Mouse (Mus musculus) lung, embryonic 16.5 days (tissue): Measurements from ENCODE around the gene Agt. TPM values are rescaled to one million over a fixed set of nuclear protein-coding genes. Genes with fewer than 3 reads are reported as not detected.
A peak's percentile ranks its signal among the peaks of the same experiment; 100 is the strongest.

ENCODE experiments used
- ATAC-seq: fragments of 200-750 bp; cut with Nextera tagmentation; 2 replicates; pipeline ENCODE4 v1.8.0; 2017; ENCODE audit warnings: low read depth, mild to moderate bottlenecking, moderate library complexity
- H3K27ac ChIP-seq: fragments of 300-500 bp; sonication (generic); 2 replicates; pipeline ENCODE4 v1.5.1; 2014; ENCODE audit warnings: mild to moderate bottlenecking, control low read depth, low read length
- H3K27me3 ChIP-seq: fragments of 300-500 bp; sonication (generic); 2 replicates; pipeline ENCODE4 v1.6.1; 2014; ENCODE audit warnings: low read depth, low read length, mixed read lengths; ENCODE audit not compliant: control insufficient read depth, insufficient read depth
- H3K36me3 ChIP-seq: fragments of 300-500 bp; sonication (generic); 2 replicates; pipeline ENCODE4 v1.6.1; 2014; ENCODE audit warnings: low read length; ENCODE audit not compliant: control insufficient read depth, insufficient read depth
- H3K4me1 ChIP-seq: fragments of 300-500 bp; sonication (generic); replicated peaks from 2 replicates; pipeline ENCODE4 v1.6.1; 2014; ENCODE audit warnings: low read length, mixed read lengths; ENCODE audit not compliant: control insufficient read depth, insufficient read depth
- H3K4me2 ChIP-seq: fragments of 300-500 bp; sonication (generic); 2 replicates; pipeline ENCODE4 v1.6.1; 2014; ENCODE audit warnings: low read depth, low read length, control low read depth
- H3K4me3 ChIP-seq: fragments of 300-500 bp; sonication (generic); 2 replicates; pipeline ENCODE4 v1.5.1; 2014; ENCODE audit warnings: mild to moderate bottlenecking, low read length, control low read depth
- H3K9ac ChIP-seq: fragments of 300-500 bp; sonication (generic); 2 replicates; pipeline ENCODE4 v1.6.1; 2014; ENCODE audit warnings: low read length, control low read depth
- H3K9me3 ChIP-seq: fragments of 300-500 bp; sonication (generic); 2 replicates; pipeline ENCODE4 v1.6.1; 2016; ENCODE audit warnings: low read length; ENCODE audit not compliant: control insufficient read depth
- WGBS: fragments of 180-500 bp; shearing (Covaris S2); extraction: QIAGEN DNeasy Blood & Tissue Kit; methylation state at CpG from one replicate; pipeline ENCODE4 v1.1.7; 2014; 5-methylcytosine and 5-hydroxymethylcytosine counted together
- polyA plus RNA-seq: library from polyadenylated mRNA; unstranded; fragments of >200 nt; fragmentation: Nextera tagmentation; extraction: Ambion mirVana; gene quantifications from 2 replicates; pipeline ENCODE4 v1.2.1, GENCODE M21; 2015

The Agt gene
- polyA plus RNA-seq, 1 experiment from 2014 or later = 11.6 TPM

- H3K27me3 ChIP-seq = no peaks in the 10 kb centered on the region
- H3K9ac ChIP-seq = no peak overlapping the region
- no peaks in the 10 kb centered on the region for H3K9me3 ChIP-seq
- H3K27ac ChIP-seq = no peak overlapping the region
- WGBS = 93% methylated on average over 5 of the region's 5 CpGs
- ATAC-seq = no peak
- H3K4me2 ChIP-seq = no peak overlapping the region
- no peaks in the 10 kb centered on the region for H3K4me1 ChIP-seq
- no peak overlapping the region for H3K4me3 ChIP-seq
- peaks cover 47% of the 10 kb centered on the region for H3K36me3 ChIP-seq
These were observed 26.2 kb downstream of the Agt start for GRCm38 (mm10) chr8:124543272-124543671.

GRCm38 (mm10) chr8:124542001-124542400 is 27.5 kb downstream of the Agt start:
- H3K27me3 ChIP-seq = no peaks in the 10 kb centered on the region
- no peak overlapping the region for H3K4me3 ChIP-seq
- peaks cover 51% of the 10 kb centered on the region for H3K36me3 ChIP-seq
- no peak overlapping the region for H3K4me2 ChIP-seq
- H3K9me3 ChIP-seq = no peaks in the 10 kb centered on the region
- no peak for ATAC-seq
- WGBS = 93% methylated on average over 4 of the region's 4 CpGs
- H3K9ac ChIP-seq = no peak overlapping the region
- H3K4me1 ChIP-seq = no peaks in the 10 kb centered on the region
- no peak overlapping the region for H3K27ac ChIP-seq

- Histone ChIP-seq H3K36me3 (peaks cover 43% of the 10 kb centered on the region), H3K4me2 (no peak overlapping the region), H3K9ac (no peak overlapping the region), H3K4me3 (no peak overlapping the region), H3K27me3 (no peaks in the 10 kb centered on the region), H3K4me1 (no peaks in the 10 kb centered on the region), H3K27ac (no peak overlapping the region), H3K9me3 (no peaks in the 10 kb centered on the region)
- 65% methylated on average over 12 of the region's 12 CpGs for WGBS
- peak; percentile 47; the same call in 1 of the 2 replicates for ATAC-seq
These were observed 28.6 kb downstream of the Agt start for GRCm38 (mm10) chr8:124540906-124541305.

- Histone ChIP-seq H3K9ac (no peak overlapping the region), H3K36me3 (peaks cover 34% of the 10 kb centered on the region), H3K4me3 (no peak overlapping the region), H3K4me1 (no peaks in the 10 kb centered on the region), H3K9me3 (no peaks in the 10 kb centered on the region), H3K27me3 (no peaks in the 10 kb centered on the region), H3K27ac (no peak overlapping the region), H3K4me2 (no peak overlapping the region)
- 0 out of 2 replicates have a peak, but pooled peaks have one; percentile 38 for ATAC-seq
- 74% methylated on average over 5 of the region's 5 CpGs for WGBS
These were observed 34.1 kb downstream of the Agt start for GRCm38 (mm10) chr8:124535451-124535850.

GRCm38 (mm10) chr8:124532626-124533025 is 36.9 kb downstream of the Agt start:
- 84% methylated on average over 3 of the region's 3 CpGs for WGBS
- H3K4me3 ChIP-seq = no peak overlapping the region
- H3K36me3 ChIP-seq = peaks cover 36% of the 10 kb centered on the region
- H3K27me3 ChIP-seq = no peaks in the 10 kb centered on the region
- H3K27ac ChIP-seq = no peak overlapping the region
- no peak overlapping the region for H3K4me2 ChIP-seq
- no peak for ATAC-seq
- H3K9me3 ChIP-seq = no peaks in the 10 kb centered on the region
- no peaks in the 10 kb centered on the region for H3K4me1 ChIP-seq
- no peak overlapping the region for H3K9ac ChIP-seq

- Histone ChIP-seq H3K36me3 (peaks cover 40% of the 10 kb centered on the region), H3K4me3 (no peak overlapping the region), H3K4me1 (no peaks in the 10 kb centered on the region), H3K27ac (no peak overlapping the region), H3K9me3 (no peaks in the 10 kb centered on the region), H3K9ac (no peak overlapping the region), H3K4me2 (no peak overlapping the region), H3K27me3 (no peaks in the 10 kb centered on the region)
- WGBS = 79% methylated on average over 4 of the region's 4 CpGs
- no peak for ATAC-seq
These were observed 38.5 kb downstream of the Agt start for GRCm38 (mm10) chr8:124530996-124531395.

- H3K4me2 ChIP-seq = no peak overlapping the region
- no peak overlapping the region for H3K27ac ChIP-seq
- WGBS = 87% methylated on average over 7 of the region's 7 CpGs
- no peak for ATAC-seq
- peaks cover 35% of the 10 kb centered on the region for H3K36me3 ChIP-seq
- H3K9ac ChIP-seq = no peak overlapping the region
- no peaks in the 10 kb centered on the region for H3K4me1 ChIP-seq
- H3K9me3 ChIP-seq = no peaks in the 10 kb centered on the region
- H3K4me3 ChIP-seq = no peak overlapping the region
- no peaks in the 10 kb centered on the region for H3K27me3 ChIP-seq
These were observed 39.0 kb downstream of the Agt start for GRCm38 (mm10) chr8:124530556-124530955.

GRCm38 (mm10) chr8:124530076-124530475 is 39.4 kb downstream of the Agt start:
- no peaks in the 10 kb centered on the region for H3K9me3 ChIP-seq
- H3K4me1 ChIP-seq = no peaks in the 10 kb centered on the region
- H3K27me3 ChIP-seq = no peaks in the 10 kb centered on the region
- H3K36me3 ChIP-seq = peaks cover 31% of the 10 kb centered on the region
- no peak overlapping the region for H3K27ac ChIP-seq
- H3K9ac ChIP-seq = no peak overlapping the region
- ATAC-seq = no peak
- no peak overlapping the region for H3K4me2 ChIP-seq
- H3K4me3 ChIP-seq = no peak overlapping the region
- WGBS = 83% methylated on average over 14 of the region's 14 CpGs

- ATAC-seq = no peak
- peaks cover 18% of the 10 kb centered on the region for H3K36me3 ChIP-seq
- H3K4me3 ChIP-seq = no peak overlapping the region
- H3K9ac ChIP-seq = no peak overlapping the region
- H3K27ac ChIP-seq = no peak overlapping the region
- WGBS = 92% methylated on average over 11 of the region's 11 CpGs
- H3K9me3 ChIP-seq = no peaks in the 10 kb centered on the region
- peaks cover 13% of the 10 kb centered on the region for H3K4me1 ChIP-seq
- H3K27me3 ChIP-seq = no peaks in the 10 kb centered on the region
- no peak overlapping the region for H3K4me2 ChIP-seq
These were observed 43.2 kb downstream of the Agt start for GRCm38 (mm10) chr8:124526261-124526660.

- H3K4me1 ChIP-seq = peaks cover 14% of the 10 kb centered on the region
- H3K36me3 ChIP-seq = peaks cover 3% of the 10 kb centered on the region; the same call in 1 of the 2 replicates
- no peak for ATAC-seq
- H3K27me3 ChIP-seq = no peaks in the 10 kb centered on the region
- H3K4me2 ChIP-seq = peak overlapping the region; percentile 79; the same call in 1 of the 2 replicates
- WGBS = 91% methylated on average over 6 of the region's 6 CpGs
- H3K4me3 ChIP-seq = no peak overlapping the region
- H3K9ac ChIP-seq = no peak overlapping the region; the same call in 1 of the 2 replicates
- no peaks in the 10 kb centered on the region for H3K9me3 ChIP-seq
- H3K27ac ChIP-seq = no peak overlapping the region
These were observed 47.6 kb downstream of the Agt start for GRCm38 (mm10) chr8:124521946-124522345.
